Mouse (Mus musculus) urinary bladder, postnatal 36 days (tissue): ENCODE data around the gene Arl14.
A peak's percentile ranks its signal among the peaks of the same experiment; 100 is the strongest.

Source experiments
- DNase-seq, 2 experiments: peaks; one replicate each; pipeline ENCODE4 v3.0.0; 2022; ENCODE audit warnings: low spot score in 2 of 2, mixed read lengths in 1 of 2

Arl14 gene

GRCm38 (mm10) chr3:69221806-69222501 is at the start of gene Arl14:
Gene Arl14, plus strand, starts transcription at chr3:69222419.
- peak in 1 of 2 experiments; percentile 16 for DNase-seq

GRCm38 (mm10) chr3:69175229-69175628 is 47.0 kb upstream of the Arl14 start:
- no peak for DNase-seq

GRCm38 (mm10) chr3:69177168-69177797 is 44.9 kb upstream of the Arl14 start:
- DNase-seq, result no peak

- DNase-seq, result no peak
These were observed 44.3 kb upstream of the Arl14 start for GRCm38 (mm10) chr3:69177914-69178313.

GRCm38 (mm10) chr3:69178365-69179004 is 43.7 kb upstream of the Arl14 start:
- no peak for DNase-seq

- DNase-seq, result no peak
These were observed 40.7 kb upstream of the Arl14 start for GRCm38 (mm10) chr3:69181531-69181930.

- no peak for DNase-seq
These were observed 40.0 kb upstream of the Arl14 start for GRCm38 (mm10) chr3:69182225-69182624.

GRCm38 (mm10) chr3:69185244-69185643 is 37.0 kb upstream of the Arl14 start:
- no peak for DNase-seq

- no peak for DNase-seq
These were observed 36.2 kb upstream of the Arl14 start for GRCm38 (mm10) chr3:69186031-69186430.

GRCm38 (mm10) chr3:69186643-69187042 is 35.6 kb upstream of the Arl14 start:
- DNase-seq, result no peak

- no peak for DNase-seq
These were observed 29.2 kb upstream of the Arl14 start for GRCm38 (mm10) chr3:69192995-69193394.

- no peak for DNase-seq
These were observed 27.7 kb upstream of the Arl14 start for GRCm38 (mm10) chr3:69194496-69194895.

- DNase-seq, result no peak
These were observed 27.0 kb upstream of the Arl14 start for GRCm38 (mm10) chr3:69195251-69195650.

- no peak for DNase-seq
These were observed 24.1 kb upstream of the Arl14 start for GRCm38 (mm10) chr3:69198098-69198497.

GRCm38 (mm10) chr3:69200251-69200650 is 22.0 kb upstream of the Arl14 start:
- no peak for DNase-seq

GRCm38 (mm10) chr3:69201206-69201605 is 21.0 kb upstream of the Arl14 start:
- no peak for DNase-seq

- no peak for DNase-seq
These were observed 19.3 kb upstream of the Arl14 start for GRCm38 (mm10) chr3:69202876-69203275.

GRCm38 (mm10) chr3:69205266-69206054 is 16.8 kb upstream of the Arl14 start:
- DNase-seq, result no peak

GRCm38 (mm10) chr3:69206193-69206893 is 15.9 kb upstream of the Arl14 start:
- DNase-seq, result no peak

- DNase-seq, result no peak
These were observed 13.5 kb upstream of the Arl14 start for GRCm38 (mm10) chr3:69208441-69209309.

- DNase-seq, result no peak
These were observed 10.0 kb upstream of the Arl14 start for GRCm38 (mm10) chr3:69212246-69212645.
